Mouse (Mus musculus) megakaryocyte, adult 5-6 weeks (primary cell): ENCODE measurements around the gene Nbl1. TPM values are rescaled to one million over a fixed set of nuclear protein-coding genes. Genes with fewer than 3 reads are reported as not detected.

Experiments used
- ATAC-seq: 2 replicates; pipeline ENCODE4 v1.8.0; 2016; ENCODE audit warnings: mild to moderate bottlenecking, inconsistent platforms; ENCODE audit not compliant: poor library complexity, severe bottlenecking
- total RNA-seq, 2 experiments: library from RNA; stranded (forward) in 1 of 2; stranded (reverse) in 1 of 2; fragments of 153-499, 151-499 nt in 1 of 2; fragments of 221-1000, 200-1000 nt in 1 of 2; gene quantifications; 2 replicates each; pipeline versions ENCODE4 v1.2.3 to v1.2.4; 2015 to 2017

Nbl1 gene
- total RNA-seq, 2 experiments from 2014 or later, result 0.15 TPM; not detected in 1

GRCm38 (mm10) chr4:139074060-139074459, 18.7 kb downstream of the Nbl1 start:
- ATAC-seq, result no peak

- no peak for ATAC-seq
Measured at GRCm38 (mm10) chr4:139068287-139068686, 24.5 kb downstream of the Nbl1 start.

GRCm38 (mm10) chr4:139064831-139065230, 28.0 kb downstream of the Nbl1 start:
- no peak for ATAC-seq

- no peak for ATAC-seq
Measured at GRCm38 (mm10) chr4:139059569-139059968, 33.2 kb downstream of the Nbl1 start.

- no peak for ATAC-seq
Measured at GRCm38 (mm10) chr4:139058029-139058428, 34.8 kb downstream of the Nbl1 start.

- ATAC-seq, result no peak
Measured at GRCm38 (mm10) chr4:139057291-139057690, 35.5 kb downstream of the Nbl1 start.

- ATAC-seq, result no peak
Measured at GRCm38 (mm10) chr4:139055744-139056143, 37.0 kb downstream of the Nbl1 start.

GRCm38 (mm10) chr4:139055336-139055735, 37.5 kb downstream of the Nbl1 start:
- ATAC-seq, result no peak

GRCm38 (mm10) chr4:139054300-139054923, 38.4 kb downstream of the Nbl1 start:
- ATAC-seq, result no peak

- ATAC-seq, result no peak
Measured at GRCm38 (mm10) chr4:139053391-139053790, 39.4 kb downstream of the Nbl1 start.

- ATAC-seq, result no peak
Measured at GRCm38 (mm10) chr4:139052796-139053195, 40.0 kb downstream of the Nbl1 start.

GRCm38 (mm10) chr4:139048518-139048917, 44.3 kb downstream of the Nbl1 start:
- ATAC-seq, result no peak

GRCm38 (mm10) chr4:139046354-139046753, 46.4 kb downstream of the Nbl1 start:
- ATAC-seq, result no peak

GRCm38 (mm10) chr4:139044566-139044965, 48.2 kb downstream of the Nbl1 start:
- no peak for ATAC-seq

GRCm38 (mm10) chr4:139043600-139043999, 49.2 kb downstream of the Nbl1 start:
- ATAC-seq, result peak; percentile 75

- ATAC-seq, result no peak
Measured at GRCm38 (mm10) chr4:139042611-139043010, 50.2 kb downstream of the Nbl1 start.

- no peak for ATAC-seq
Measured at GRCm38 (mm10) chr4:139040084-139040839, 52.5 kb downstream of the Nbl1 start.

- ATAC-seq, result no peak
Measured at GRCm38 (mm10) chr4:139037795-139038607, 54.8 kb downstream of the Nbl1 start.

GRCm38 (mm10) chr4:139035799-139036198, 57.0 kb downstream of the Nbl1 start:
- ATAC-seq, result no peak

GRCm38 (mm10) chr4:139034942-139035341, 57.9 kb downstream of the Nbl1 start:
- no peak for ATAC-seq

GRCm38 (mm10) chr4:139034540-139034939, 58.3 kb downstream of the Nbl1 start:
- ATAC-seq, result no peak

GRCm38 (mm10) chr4:139034010-139034367, 58.8 kb downstream of the Nbl1 start:
- ATAC-seq, result no peak
